Mouse (Mus musculus) embryonic facial prominence, embryonic 12.5 days (tissue): ENCODE measurements around the gene Sh3tc1. TPM values are rescaled to one million over a fixed set of nuclear protein-coding genes. Genes with fewer than 3 reads are reported as not detected.

ENCODE experiments used
- ATAC-seq: fragments of 200-750 bp; cut with Nextera tagmentation; 2 replicates; pipeline ENCODE4 v1.8.0; 2017; ENCODE audit not compliant: insufficient number of reproducible peaks, insufficient read depth, low FRiP score, low TSS enrichment
- H3K27ac ChIP-seq: fragments of 300-500 bp; sonication (generic); 2 replicates; pipeline ENCODE4 v1.5.1; 2016; ENCODE audit warnings: mild to moderate bottlenecking
- H3K27me3 ChIP-seq: fragments of 300-500 bp; sonication (generic); 2 replicates; pipeline ENCODE4 v1.6.1; 2016; ENCODE audit warnings: mild to moderate bottlenecking, moderate library complexity
- H3K36me3 ChIP-seq: fragments of 300-500 bp; sonication (generic); 2 replicates; pipeline ENCODE4 v1.6.1; 2016; ENCODE audit warnings: mild to moderate bottlenecking
- H3K4me1 ChIP-seq: fragments of 300-500 bp; sonication (generic); 2 replicates; pipeline ENCODE4 v1.6.1; 2016
- H3K4me2 ChIP-seq: fragments of 300-500 bp; sonication (generic); replicated peaks from 2 replicates; pipeline ENCODE4 v1.6.1; 2016; ENCODE audit warnings: mild to moderate bottlenecking, moderate library complexity
- H3K4me3 ChIP-seq: fragments of 300-500 bp; sonication (generic); 2 replicates; pipeline ENCODE4 v1.5.1; 2016; ENCODE audit warnings: mild to moderate bottlenecking
- H3K9ac ChIP-seq: fragments of 300-500 bp; sonication (generic); 2 replicates; pipeline ENCODE4 v1.6.1; 2016; ENCODE audit warnings: mild to moderate bottlenecking, moderate library complexity
- H3K9me3 ChIP-seq: fragments of 300-500 bp; sonication (generic); 2 replicates; pipeline ENCODE4 v1.6.1; 2016; ENCODE audit warnings: mild to moderate bottlenecking, moderate library complexity
- WGBS: fragments of 180-500 bp; shearing (Covaris S2); methylation state at CpG from one replicate; pipeline ENCODE4 v1.1.7; 2016; 5-methylcytosine and 5-hydroxymethylcytosine counted together
- polyA plus RNA-seq: library from polyadenylated mRNA; unstranded; fragments of >200 nt; fragmentation: Nextera tagmentation; extraction: Ambion mirVana; gene quantifications from 2 replicates; pipeline ENCODE4 v1.2.1, GENCODE M21; 2016

Gene Sh3tc1
- polyA plus RNA-seq, 1 experiment from 2014 or later, result 5.4 TPM

DNA sequence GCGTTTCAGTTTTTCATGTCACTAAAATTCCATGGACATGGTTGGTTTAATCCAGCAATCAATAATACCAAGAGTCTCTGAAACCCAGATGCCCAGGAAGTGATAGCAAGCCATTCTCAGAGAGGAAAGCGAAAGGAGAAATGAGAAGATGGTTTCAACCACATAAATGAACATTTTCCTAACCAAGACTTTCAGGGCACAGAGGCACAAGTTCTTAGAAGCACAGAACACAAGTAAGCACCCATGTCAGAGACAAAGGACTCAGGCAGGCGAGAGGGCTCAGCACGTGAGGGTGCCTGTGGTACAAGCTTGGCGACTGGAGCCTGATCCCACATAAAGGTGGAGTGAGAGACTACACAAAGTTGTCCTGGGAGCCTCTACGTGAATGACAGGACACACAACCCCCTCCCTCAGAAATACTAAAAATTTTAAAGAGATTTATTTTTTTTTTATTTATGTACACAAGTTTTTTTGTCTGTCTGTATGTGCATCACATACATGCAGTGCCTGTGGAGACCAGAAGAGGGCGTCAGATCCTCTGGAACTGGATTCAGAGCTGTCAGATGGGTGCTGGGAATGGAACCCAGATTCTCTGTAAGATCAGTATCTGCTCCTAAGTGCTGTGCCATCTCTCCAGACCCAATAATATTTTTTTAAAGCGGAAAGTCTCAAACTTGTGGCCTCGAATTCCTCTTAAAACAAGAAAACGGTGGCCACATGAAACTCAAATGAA lies 83.9 kb downstream of the Sh3tc1 start:
- Histone ChIP-seq H3K27ac (no peak overlapping the region), H3K9me3 (no peaks in the 10 kb centered on the region), H3K4me2 (no peak overlapping the region), H3K36me3 (no peaks in the 10 kb centered on the region), H3K9ac (no peak overlapping the region), H3K27me3 (no peaks in the 10 kb centered on the region), H3K4me1 (no peaks in the 10 kb centered on the region), H3K4me3 (no peak overlapping the region)
- no peak for ATAC-seq
- WGBS, result 86% methylated on average over 10 of the region's 10 CpGs

DNA sequence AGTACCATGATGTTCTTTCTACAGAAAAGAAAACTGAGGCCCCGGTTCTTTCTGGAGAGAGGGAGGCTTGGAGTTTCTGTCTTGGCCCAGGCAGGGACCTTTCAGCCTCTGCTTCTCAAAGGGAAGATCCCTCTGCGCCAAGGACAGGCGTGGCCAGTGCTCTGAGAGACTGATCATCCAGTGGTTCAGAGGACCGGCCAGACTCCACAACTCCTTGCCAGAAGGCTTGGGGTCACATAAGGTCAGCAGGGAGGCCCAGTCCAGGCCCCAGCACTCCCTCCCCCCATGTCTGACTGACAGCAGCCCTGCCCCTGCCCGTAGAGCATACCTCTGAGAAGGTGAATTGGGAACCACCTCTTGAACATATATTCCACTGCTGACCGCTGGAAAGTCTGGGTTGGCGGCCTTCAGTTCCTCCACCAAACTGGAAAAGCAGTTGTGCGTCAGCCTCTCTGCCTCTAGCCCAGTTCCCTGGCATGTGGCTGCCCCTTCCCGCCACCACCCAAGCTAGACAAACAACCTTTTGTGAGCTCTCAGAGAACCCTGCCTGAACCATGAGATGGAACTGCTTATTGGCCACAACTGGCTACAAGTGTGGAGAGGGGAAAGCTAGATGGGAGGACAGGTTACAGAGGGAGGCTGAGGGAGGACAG lies 85.9 kb downstream of the Sh3tc1 start:
- H3K4me1 ChIP-seq, result no peaks in the 10 kb centered on the region
- H3K9me3 ChIP-seq, result no peaks in the 10 kb centered on the region
- no peak overlapping the region for H3K27ac ChIP-seq
- no peak for ATAC-seq
- no peak overlapping the region for H3K9ac ChIP-seq
- H3K36me3 ChIP-seq, result no peaks in the 10 kb centered on the region
- no peak overlapping the region for H3K4me2 ChIP-seq
- 63% methylated on average over 9 of the region's 9 CpGs for WGBS
- H3K4me3 ChIP-seq, result no peak overlapping the region
- H3K27me3 ChIP-seq, result no peaks in the 10 kb centered on the region

DNA sequence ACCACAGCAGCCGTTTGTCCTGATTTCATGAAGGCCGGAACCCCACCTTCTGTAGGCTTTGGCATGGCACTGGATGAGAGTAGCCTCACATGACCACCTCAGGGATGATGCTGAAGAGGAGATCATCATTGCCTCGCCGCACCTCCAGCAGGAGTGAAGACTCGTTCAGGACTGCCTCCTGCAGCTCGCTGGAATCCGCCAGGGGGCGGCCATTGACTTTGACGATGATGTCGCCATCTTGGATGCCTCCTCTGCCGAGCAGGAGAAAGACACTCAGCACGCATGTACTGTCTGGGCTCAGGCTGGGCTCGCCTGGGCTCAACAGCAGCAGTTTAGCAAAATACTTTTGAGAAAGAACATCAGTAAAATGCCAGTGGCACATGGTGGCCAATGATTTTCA lies 86.9 kb downstream of the Sh3tc1 start:
- H3K4me1 ChIP-seq, result no peaks in the 10 kb centered on the region
- no peak overlapping the region for H3K4me2 ChIP-seq
- no peaks in the 10 kb centered on the region for H3K36me3 ChIP-seq
- WGBS, result 91% methylated on average over 13 of the region's 13 CpGs
- no peaks in the 10 kb centered on the region for H3K27me3 ChIP-seq
- no peaks in the 10 kb centered on the region for H3K9me3 ChIP-seq
- no peak overlapping the region for H3K27ac ChIP-seq
- no peak overlapping the region for H3K4me3 ChIP-seq
- no peak for ATAC-seq
- no peak overlapping the region for H3K9ac ChIP-seq

DNA sequence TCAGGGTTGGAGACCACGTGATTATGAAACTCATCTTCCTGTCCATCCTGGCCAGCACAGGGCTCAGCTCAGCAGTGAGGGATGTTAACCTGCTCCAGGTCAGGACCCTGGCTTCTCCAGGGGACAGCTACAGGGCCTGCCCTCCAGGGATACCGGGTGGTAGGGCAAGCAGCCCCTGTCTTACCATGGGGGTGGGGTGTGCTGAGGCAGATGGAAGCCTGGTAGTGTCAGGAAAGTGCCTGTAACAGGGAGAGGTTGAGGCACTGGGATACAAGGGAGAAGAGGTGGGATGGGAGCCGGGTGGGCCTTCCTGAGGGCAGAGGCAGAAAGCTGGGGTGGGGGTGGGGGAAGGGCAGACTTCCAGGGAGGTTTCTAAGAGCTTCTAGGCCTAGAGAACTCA lies 87.5 kb downstream of the Sh3tc1 start:
- Histone ChIP-seq H3K9ac (no peak overlapping the region), H3K4me1 (no peaks in the 10 kb centered on the region), H3K27me3 (no peaks in the 10 kb centered on the region), H3K36me3 (no peaks in the 10 kb centered on the region), H3K27ac (no peak overlapping the region), H3K4me3 (no peak overlapping the region), H3K9me3 (no peaks in the 10 kb centered on the region), H3K4me2 (no peak overlapping the region)
- no peak for ATAC-seq
- 84% methylated on average over 3 of the region's 3 CpGs for WGBS

DNA sequence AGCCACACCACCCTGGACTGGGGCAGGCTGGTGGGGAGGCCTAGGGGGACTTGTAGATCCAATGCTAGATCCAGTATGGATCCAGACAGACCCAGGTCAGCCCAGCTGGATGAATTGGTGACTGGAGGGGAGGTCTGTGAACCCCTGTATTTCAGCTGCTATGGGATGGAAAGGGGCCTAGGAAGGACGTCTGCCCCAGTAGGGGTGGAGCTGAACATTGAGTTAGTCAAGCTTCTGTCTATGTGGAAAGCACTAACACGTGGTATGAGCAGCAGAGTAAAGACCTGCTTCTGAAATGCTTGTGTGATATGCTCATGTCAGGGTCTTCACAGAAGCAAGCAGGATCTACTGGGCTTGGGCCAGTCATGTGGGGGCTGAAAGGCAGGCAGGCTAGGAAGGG lies 91.6 kb downstream of the Sh3tc1 start:
- H3K9ac ChIP-seq, result no peak overlapping the region
- WGBS, result 71% methylated on average over 2 of the region's 2 CpGs
- H3K4me1 ChIP-seq, result no peaks in the 10 kb centered on the region
- H3K9me3 ChIP-seq, result no peaks in the 10 kb centered on the region
- no peaks in the 10 kb centered on the region for H3K36me3 ChIP-seq
- no peak overlapping the region for H3K27ac ChIP-seq
- no peak for ATAC-seq
- no peak overlapping the region for H3K4me2 ChIP-seq
- no peak overlapping the region for H3K4me3 ChIP-seq
- no peaks in the 10 kb centered on the region for H3K27me3 ChIP-seq

DNA sequence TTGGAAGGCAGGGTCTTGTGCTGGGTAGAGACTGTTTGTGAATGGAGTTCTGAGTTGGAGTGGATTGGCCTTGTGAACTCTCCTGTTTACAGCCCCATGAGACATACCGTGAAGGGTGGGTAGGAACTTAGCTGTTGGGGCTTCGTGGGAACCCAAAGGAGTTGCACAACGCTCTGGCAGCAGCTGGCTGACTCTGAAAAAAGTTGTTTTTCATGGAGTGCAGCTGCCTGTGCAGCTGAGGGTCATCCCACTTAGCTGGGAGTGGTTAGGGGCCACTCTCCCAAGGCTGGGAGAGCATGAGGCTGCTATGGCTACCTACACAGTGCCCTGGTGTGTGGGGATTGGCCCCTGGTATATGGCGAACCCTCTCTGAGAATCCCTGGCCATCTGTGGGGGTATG lies 92.2 kb downstream of the Sh3tc1 start:
- H3K9me3 ChIP-seq, result no peaks in the 10 kb centered on the region
- no peak overlapping the region for H3K4me3 ChIP-seq
- H3K4me2 ChIP-seq, result no peak overlapping the region
- no peak for ATAC-seq
- no peaks in the 10 kb centered on the region for H3K36me3 ChIP-seq
- no peaks in the 10 kb centered on the region for H3K4me1 ChIP-seq
- no peaks in the 10 kb centered on the region for H3K27me3 ChIP-seq
- H3K9ac ChIP-seq, result no peak overlapping the region
- H3K27ac ChIP-seq, result no peak overlapping the region
- WGBS, result 74% methylated on average over 4 of the region's 4 CpGs

Other genes starting within 250 kb of the Sh3tc1 start
- gene Cpz, start 214.3 kb downstream of the Sh3tc1 start, polyA plus RNA-seq, result 4.5 and 5.7 TPM in 2 replicates
- 10.6 and 10.8 TPM in 2 replicates for gene Trmt44, start 164.9 kb downstream of the Sh3tc1 start, polyA plus RNA-seq
- 12.5 and 13.4 TPM in 2 replicates for gene Acox3, start 156.9 kb downstream of the Sh3tc1 start, polyA plus RNA-seq
- gene Htra3, start 60.2 kb downstream of the Sh3tc1 start, polyA plus RNA-seq, result 4.0 and 5.7 TPM in 2 replicates
- gene Ablim2, start 17.9 kb upstream of the Sh3tc1 start, polyA plus RNA-seq, result 0.37 and 0.85 TPM in 2 replicates
- gene Afap1, start 153.3 kb upstream of the Sh3tc1 start, polyA plus RNA-seq, result 25.6 and 26.3 TPM in 2 replicates